Mouse (Mus musculus) urinary bladder, postnatal 14 days (tissue): ENCODE measurements around the gene Prim2.

ENCODE experiments used
- DNase-seq: peaks from one replicate; pipeline ENCODE4 v3.0.0; 2021; ENCODE audit warnings: low spot score

Prim2 gene

GRCm38 (mm10) chr1:33604087-33604699 is 65.4 kb downstream of the Prim2 start:
- no peak for DNase-seq

DNA sequence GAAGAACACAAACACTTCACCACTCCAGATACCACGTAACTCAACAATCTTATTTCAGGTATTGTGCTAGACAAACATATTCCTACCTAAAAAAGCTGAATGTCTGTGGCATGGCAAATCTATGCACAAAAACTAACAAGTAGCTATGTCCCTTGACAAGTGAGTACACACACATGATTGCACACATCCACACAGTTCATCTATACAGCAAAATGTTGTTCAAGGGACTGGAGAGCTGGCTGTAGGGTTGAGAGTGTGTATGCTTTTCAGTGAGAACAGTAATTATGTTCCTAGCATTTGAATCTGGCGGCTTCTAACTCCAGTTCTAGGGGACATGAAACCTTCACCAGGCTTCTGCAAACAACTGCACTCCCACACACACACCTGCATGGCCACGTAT is 69.9 kb downstream of the Prim2 start:
- DNase-seq: no peak

DNA sequence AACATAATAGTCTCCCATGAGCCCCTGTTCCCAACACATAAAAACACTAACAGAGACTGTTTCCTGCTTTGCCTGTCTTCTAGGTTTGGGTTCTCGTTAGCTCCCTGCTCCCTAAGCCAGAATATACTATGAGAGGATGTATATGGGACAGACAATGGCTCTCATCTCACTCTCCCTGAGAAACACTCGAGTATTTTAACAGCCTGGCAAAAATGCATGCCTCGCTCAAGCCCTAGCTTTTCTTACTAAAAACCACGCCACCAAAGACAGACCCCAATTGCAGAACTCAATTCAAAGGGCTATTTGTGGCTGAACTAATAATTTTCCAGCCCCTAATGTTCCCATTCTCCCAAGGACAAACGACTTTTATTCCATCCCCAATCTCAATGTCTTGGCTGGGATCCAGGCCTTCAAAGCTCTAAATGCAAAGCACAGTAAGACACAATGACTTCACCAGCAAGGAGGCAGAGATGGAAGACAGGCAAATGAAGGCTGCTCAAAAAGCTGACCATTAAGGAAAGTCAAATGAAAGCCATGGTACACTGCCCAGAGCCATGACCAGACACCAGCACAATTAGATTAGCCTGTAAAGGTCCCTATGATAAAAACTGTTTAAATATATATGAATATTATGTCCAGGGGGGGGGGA is 70.5 kb downstream of the Prim2 start:
- no peak for DNase-seq

- DNase-seq: no peak
Observed at GRCm38 (mm10) chr1:33597043-33597442, 72.6 kb downstream of the Prim2 start.

DNA sequence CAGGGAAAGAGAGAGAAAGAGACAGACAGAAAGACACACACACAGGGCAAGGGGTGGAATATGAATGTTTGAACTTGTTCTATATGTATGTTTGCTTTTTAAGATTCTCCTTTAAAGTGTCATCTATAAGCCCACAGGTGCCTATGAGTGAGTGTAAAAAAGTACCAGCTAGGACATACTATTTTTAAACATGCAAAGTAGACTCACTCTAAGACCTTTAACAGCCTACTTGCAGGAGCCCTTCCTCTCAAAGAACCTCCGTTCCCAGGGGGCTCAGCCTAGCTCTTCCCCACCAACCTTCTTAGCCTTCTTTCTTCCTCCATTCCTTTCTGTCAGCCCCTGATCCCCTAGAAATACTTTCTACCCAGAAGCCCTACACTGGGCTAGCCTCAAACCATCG is 73.7 kb downstream of the Prim2 start:
- no peak for DNase-seq

GRCm38 (mm10) chr1:33594966-33595365 is 74.6 kb downstream of the Prim2 start:
- DNase-seq: no peak

DNA sequence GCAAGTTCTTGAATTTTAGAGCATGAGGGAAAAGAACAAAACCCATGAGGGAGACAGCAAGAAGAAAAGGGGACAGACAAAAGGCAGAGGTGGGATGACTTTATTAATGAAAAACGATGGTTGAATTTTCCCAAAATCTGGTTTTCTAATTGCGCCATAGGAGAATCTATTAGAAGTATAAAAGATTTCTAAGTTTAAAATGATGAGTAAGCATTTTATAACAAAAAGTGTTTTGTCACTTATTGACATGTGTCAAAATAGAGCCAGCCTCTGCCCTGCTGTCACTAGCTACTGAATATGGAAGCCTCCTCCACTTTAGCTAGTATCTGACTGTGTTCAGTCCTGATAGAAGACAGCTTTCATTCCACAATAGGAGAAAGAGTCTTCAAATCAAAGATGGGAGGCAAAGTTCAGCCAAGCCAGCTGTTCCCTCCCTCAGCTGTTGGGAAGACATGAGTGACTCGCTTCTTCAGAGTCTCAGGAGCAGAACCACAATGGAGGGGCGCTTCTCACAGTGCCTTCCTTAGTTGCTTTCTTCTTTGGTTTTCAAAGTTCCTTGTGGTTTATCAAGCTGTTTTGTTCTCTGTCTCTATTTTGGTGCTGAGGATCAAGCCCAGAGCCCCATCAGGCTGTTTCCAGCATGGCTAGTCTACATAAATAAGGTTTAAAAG is 75.7 kb downstream of the Prim2 start:
- DNase-seq: no peak

- DNase-seq: no peak
Observed at GRCm38 (mm10) chr1:33591997-33592608, 77.5 kb downstream of the Prim2 start.

DNA sequence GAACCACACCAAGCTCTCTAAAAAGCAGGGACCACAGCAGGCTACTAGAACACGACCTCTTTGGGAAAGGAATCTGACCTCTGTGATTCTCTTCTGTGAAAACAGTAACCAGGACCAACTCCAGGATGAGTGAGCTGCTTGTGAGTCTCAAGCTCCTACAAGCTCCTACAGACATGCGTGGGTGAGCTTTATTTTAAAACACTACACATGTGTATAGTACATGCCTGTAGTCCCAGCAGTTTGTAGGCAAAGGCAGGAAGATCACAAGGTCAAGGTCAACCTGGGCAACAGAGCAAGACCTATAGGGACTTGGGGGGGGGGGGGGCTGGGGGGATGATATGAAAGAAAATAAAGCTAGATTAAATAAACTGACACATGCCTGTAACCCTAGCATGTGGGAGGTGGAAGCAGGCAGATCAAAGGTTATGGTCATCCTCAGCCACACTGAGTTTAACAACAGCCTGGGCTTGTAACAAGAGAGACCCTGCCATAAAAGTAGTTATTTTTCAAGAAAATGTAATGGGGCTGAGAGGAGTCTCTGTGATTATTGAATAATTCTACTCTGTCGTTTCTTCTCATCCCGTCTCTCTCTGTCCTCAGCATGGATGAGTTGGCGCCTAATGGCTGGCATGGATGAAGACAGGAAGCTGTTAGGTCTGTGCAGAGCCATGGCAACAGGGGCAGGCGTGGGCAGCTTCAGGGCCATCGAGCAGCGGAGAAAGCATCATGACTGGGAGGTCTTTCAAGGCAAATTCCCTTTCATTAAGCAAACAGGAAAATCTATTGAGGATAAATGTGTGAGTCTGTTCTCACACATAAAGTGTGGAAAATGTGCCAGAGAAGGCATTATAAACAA is 78.8 kb downstream of the Prim2 start:
- no peak for DNase-seq

- no peak for DNase-seq
Observed at GRCm38 (mm10) chr1:33589531-33589930, 80.1 kb downstream of the Prim2 start.

DNA sequence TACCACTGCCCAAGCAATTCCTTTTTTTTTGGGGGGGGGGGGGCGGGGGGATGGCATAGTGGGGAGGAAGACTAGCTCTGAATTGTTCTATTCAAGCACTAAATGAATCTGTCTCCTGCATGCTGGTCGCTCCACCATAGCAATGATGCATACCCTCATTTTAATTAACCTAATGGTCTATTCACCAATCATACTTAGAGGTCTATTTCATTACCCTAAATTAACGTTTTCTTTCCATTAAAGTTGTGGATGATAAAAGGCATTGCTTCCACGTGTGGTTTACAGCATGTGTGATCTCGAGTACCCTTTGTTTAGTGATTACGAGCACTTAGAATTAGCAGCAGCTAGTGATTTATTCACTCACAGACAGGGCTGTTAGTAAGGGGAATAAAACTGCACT is 81.0 kb downstream of the Prim2 start:
- DNase-seq: no peak

DNA sequence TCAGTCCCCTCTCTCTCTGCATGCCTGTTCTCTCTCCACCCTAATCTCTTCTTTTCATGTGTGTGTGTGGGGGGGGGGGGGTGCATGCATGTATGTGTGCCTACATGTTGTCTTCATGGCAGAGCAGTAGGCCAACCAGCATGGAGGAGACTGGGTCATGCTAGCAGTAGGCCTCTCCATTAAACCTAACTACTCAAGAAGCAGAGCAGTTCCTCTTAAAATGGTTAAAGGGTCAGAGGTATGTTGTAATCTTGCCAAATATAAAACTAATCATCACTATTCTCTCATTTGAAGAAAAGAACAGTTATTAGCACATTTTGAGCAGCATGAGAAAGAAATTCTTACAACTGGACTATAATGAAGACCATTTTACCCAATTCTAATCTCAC is 85.0 kb downstream of the Prim2 start:
- no peak for DNase-seq

GRCm38 (mm10) chr1:33583817-33584589 is 85.6 kb downstream of the Prim2 start:
- no peak for DNase-seq

- DNase-seq: no peak
Observed at GRCm38 (mm10) chr1:33578593-33578992, 91.0 kb downstream of the Prim2 start.

- DNase-seq: no peak
Observed at GRCm38 (mm10) chr1:33574459-33574858, 95.1 kb downstream of the Prim2 start.

GRCm38 (mm10) chr1:33565764-33566401 is 103.7 kb downstream of the Prim2 start:
- DNase-seq: no peak

DNA sequence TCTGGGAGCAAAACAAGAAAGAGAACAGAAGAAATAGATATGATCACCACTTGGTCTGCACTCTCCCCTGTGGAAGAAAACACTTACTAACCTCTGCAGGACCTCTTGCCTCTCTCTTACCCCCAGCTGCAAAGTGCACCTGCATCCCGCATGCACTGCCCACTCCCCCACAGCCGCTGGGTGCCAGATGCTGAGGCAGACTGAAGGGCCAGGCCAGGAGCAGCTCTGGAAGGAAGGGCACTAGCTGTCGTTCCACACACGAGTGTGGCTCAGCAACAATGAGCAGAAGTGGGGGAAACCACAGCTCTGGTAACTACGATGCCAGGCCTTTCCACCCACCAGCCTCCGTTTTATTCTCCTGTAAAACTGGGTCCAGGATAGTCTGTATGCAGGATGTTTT is 105.6 kb downstream of the Prim2 start:
- DNase-seq: no peak

DNA sequence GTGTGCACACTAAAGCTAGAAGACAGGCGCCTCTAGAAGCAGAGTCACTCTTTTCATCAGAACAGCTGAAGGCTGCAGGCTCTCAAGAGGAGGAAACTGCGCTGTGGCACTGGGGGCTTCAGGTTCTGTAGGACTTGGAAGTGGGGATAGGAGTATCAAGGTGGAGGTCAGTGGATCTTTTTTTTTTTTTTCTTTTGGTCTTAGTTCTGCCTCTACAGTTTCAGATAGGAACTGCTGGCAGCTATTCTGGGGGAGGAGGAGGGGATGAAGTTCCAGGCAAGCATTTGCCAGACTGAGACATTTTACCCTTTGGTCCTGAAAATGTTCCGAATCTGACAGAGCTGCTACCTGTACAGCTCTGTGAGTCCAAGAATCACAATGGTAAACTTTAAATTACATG is 106.0 kb downstream of the Prim2 start:
- DNase-seq: no peak

DNA sequence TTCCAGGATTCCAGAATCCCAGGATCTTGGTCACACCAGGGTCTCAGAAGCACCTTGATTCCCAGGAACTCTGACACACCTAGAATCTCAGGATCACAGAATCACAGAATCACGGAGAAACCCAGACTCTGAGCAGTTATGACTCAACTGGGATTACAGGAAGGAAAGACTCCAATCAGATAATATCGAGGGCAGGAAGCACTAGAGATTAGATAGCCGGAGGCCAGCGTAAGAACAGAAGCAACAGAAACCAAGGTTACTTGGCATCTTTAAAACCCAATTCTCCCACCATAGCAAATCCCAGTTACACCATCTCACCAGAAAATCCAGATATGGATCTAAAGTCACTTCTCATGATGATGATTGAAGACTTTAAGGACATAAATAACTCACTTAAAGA is 113.0 kb downstream of the Prim2 start:
- DNase-seq: no peak

- DNase-seq: no peak
Observed at GRCm38 (mm10) chr1:33555626-33556025, 114.0 kb downstream of the Prim2 start.

GRCm38 (mm10) chr1:33551350-33551749 is 118.2 kb downstream of the Prim2 start:
- DNase-seq: no peak
